Mouse (Mus musculus): ENCODE data around the gene Safb2.

Gene Safb2

DNA sequence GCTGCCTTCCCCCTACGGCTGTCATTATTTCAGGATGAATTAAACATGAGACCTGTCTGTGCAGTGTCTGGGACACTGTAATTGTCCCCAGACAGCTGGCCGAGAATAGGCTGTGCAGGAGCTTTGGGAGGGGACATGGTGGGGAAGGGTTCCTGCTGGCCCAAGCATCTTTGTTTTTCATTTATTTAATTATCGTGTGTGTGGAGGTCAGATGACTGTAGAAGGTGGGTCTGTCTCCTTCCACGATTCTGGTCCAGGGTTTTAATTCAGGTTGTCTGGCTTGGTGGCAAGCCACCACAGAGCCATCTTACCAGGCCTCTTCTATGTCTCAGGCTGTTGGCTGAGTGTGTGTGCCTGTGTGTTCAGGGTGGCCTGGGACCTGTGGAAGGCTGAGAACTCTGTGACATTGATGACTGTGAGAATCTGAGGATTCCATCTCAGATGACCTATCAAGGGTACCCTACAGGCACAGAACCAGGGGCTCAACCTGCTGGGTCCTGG is 35.7 kb downstream of the Safb2 start:
- no peak for TF ChIP-seq GATA4 (IDR thresholded peaks at IDR 0.05; ENCODE audit: insufficient replicate concordance, low read length)

DNA sequence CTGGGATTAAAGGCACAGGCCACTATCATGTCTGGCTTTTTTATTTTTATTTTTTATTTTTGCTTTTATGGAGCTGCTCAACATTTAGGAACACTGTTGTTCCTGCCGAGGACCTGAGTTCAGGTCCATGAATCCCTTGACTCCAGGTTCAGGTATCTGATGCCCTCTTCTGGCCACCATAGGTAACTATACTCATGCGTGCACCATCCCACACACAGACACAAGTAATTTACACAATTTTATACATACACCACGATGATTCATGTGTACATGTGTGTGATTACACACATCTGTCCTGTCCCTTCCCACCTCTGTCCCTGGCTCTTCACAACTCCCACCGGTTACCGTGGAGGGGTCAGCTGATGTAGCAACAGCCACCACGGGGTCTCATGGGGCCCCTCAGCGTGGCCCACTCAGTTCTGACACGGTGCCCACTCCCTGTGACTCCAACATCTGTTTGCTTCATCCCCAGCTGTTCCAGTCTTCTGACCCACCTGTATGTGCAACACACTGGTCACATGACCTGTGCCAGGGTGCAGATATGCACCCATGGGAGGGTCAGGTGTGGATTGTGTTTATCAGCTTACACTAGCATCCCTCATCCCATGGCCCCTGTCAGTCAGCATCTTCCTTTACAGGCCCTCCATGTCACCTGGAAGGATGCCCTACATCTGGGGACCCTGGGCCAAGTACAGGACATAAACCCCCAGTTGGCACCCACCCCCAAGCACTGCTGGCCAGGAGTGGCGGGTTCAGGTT is 36.4 kb downstream of the Safb2 start:
- no peak for TF ChIP-seq GATA4 (IDR thresholded peaks at IDR 0.05; ENCODE audit: insufficient replicate concordance, low read length)

DNA sequence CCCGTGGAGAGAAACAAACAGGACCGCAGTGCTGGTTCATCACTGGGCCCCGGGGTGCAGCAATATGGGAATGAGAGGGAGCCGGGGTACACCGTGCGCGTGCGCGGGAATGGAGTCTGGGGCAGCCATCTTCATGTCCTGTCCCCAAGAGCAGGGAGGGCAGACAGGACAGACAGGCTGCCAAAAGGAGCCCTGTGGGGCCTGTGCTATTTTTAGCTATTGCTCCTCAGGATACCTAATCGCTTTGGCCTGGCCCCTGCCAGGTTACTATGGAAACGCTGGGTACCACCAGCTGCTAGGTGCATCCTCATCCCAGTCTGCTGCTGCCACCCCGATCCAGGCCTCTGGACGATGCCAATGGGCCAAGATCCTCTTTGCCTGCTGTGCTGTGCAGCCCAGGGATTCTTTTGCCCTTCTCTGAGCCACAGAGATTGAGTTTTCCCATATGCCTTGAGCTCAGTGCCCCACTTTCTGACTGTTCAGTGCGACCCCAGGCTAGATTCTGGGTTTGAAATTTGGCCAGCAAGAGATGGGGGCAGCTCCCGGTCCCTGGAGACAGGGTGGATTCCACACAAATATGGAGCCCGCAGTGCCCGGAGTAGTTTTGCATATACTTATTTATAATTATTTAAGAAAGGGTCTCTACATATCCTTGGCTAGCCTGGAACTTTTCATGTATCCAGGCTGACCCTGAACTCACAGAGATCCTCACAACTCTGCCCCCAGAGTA is 37.1 kb downstream of the Safb2 start:
- TF ChIP-seq GATA4 (IDR thresholded peaks at IDR 0.05; ENCODE audit: insufficient replicate concordance, low read length), result no peak

DNA sequence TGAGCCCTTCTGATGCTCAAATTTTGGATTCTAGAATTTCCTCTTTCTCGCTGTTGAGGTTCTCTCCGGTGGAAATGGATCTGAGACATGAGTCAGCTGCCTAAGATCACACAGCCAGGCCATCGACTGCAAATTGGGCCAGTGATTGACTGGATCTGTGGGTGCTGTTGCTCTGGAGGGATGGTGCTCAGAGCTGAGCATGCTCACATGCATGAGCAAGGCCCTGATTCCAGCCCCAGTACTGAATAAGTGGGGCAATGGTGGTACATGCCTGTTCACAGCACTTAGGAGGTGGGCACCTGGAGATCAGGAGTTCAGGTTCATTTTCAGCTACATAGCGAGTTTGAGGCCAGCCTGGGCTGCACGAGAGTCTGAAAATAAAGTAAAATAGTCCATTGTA is 37.8 kb downstream of the Safb2 start:
- no peak for TF ChIP-seq GATA4 (IDR thresholded peaks at IDR 0.05; ENCODE audit: insufficient replicate concordance, low read length)

DNA sequence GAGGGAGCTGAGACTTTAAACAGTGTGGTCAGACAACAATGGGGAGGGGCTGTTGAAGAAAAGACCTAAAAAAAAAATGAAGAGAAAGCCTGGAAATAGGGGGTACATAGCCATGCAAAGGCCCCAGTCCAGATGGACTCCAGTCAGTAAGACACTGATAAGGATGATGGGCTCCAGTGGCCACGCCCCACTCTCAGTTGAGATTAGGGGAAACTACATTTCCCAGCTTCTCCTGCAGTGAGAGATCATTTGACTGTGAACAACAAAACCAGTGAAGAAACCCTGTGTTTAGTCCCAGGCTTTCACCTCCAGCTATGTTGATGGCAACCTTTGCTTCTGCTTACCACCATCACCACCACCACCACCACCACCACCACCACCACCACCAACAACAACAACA is 38.4 kb downstream of the Safb2 start:
- no peak for TF ChIP-seq GATA4 (IDR thresholded peaks at IDR 0.05; ENCODE audit: insufficient replicate concordance, low read length)

DNA sequence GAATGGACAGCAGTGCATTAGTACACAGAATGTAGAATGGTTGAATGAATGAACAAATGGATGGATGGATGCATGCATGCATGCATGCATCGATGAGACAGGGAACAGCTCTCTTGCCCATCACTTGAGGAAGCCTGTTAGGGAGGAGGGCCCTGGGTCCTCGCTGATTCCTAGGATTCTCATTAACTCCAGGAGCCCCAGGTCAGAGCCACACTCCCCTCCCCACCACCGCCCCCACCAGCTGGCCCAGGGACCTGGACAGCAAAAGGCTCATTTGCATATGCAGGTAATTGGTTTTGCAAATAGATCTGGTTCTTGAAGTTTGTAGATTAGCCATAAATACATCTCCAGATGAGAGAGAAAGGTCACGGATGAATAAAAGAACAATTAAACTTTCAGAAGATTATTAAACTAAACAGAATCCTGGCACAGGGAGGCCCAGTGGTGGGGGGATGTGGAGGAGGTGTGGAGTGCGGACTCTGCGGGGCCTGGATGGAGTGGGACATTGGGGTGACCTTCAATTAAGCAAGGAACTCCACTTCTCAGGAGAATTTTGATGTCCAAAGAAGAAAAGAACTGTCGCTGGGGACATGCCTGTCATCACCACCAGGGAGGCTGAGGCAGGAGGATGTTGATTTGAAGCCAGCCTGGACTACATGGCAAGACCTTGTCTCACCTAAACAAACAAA is 39.5 kb downstream of the Safb2 start:
- no peak for TF ChIP-seq GATA4 (IDR thresholded peaks at IDR 0.05; ENCODE audit: insufficient replicate concordance, low read length)

DNA sequence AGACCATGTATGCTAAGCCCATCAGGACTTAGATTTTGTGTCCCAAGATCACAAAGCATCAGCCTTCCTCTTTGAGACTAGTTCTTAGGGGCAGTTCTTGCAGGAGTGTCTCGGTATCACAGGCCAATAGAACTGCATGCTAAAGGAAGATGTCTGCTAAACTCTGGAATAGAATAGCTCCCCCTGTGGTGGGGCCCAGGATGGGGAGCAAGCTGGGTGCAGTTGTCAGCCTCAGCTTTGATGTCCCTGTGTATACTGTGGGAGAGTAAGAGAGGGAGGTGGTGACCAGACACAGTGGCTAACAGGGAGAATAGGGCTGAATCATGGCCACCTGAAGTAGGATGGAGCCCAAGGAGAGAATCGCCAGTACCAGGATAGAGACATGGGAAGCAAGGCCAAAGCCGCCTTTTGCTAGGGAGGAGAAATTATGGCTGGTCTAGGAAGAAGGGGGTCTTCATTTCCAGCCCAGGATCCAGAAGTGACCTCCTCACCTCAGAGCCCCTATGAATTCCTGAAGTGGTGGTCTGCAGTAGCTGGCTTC is 40.6 kb downstream of the Safb2 start:
- TF ChIP-seq GATA4 (IDR thresholded peaks at IDR 0.05; ENCODE audit: insufficient replicate concordance, low read length), result no peak

DNA sequence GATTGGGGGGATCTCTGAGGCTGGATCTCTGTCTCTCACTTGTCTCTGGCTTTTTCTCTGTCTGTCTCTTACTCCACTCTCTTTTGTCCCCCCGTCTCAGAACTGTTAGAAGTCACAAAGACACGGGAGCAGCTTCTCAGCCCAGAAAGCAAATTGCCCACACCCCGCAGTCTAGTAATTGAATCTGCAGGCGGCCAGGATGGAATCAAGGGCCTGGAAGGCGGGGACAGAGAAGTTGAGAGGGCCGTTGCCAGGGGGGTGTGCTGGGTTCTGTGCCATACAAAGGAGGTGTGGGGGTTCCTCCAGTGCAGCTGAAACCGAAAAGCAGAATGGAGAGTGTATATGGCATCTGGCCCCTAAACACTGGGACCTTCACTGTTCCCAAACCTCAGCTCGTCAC is 41.6 kb downstream of the Safb2 start:
- no peak for TF ChIP-seq GATA4 (IDR thresholded peaks at IDR 0.05; ENCODE audit: insufficient replicate concordance, low read length)

DNA sequence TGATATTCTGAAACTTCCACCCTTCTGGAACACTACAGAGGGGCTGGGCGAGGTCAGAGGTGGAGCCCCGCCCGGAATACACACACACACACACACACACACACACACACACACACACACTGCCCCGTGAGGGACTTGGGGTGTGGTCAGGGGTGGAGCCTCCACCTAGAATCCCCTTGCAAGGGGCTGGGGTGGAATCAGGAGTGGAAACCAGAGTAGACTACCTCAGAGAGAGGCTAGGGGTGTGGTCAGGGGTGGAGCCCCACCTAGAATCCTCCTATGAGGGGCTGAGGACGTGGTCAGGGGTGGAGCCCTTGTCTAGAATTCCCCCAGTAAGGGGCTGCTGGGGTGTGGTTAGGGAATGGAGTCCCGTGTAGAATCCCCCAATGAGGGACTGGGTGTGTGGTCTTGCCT is 43.8 kb downstream of the Safb2 start:
- no peak for TF ChIP-seq GATA4 (IDR thresholded peaks at IDR 0.05; ENCODE audit: insufficient replicate concordance, low read length)

DNA sequence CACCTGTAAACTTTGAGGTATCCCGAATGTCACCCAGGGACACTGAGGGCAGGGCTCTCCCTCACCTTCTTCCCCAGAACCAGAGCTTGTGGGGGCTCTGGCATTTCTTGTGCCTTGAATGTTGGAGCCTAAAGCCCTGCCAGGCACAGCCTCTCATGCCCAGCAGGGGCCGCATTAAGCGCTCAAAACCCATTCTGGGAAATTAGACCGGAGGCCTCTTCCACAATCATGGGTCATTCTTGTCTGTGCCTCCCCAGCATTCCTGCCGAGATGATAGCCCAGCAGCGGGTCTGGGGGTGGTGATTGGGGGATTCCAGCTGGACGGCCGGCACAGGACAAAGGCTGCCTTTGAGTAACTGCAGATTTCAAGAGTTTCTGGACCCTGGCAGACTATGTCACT is 46.5 kb downstream of the Safb2 start:
- TF ChIP-seq GATA4 (IDR thresholded peaks at IDR 0.05; ENCODE audit: insufficient replicate concordance, low read length), result no peak

DNA sequence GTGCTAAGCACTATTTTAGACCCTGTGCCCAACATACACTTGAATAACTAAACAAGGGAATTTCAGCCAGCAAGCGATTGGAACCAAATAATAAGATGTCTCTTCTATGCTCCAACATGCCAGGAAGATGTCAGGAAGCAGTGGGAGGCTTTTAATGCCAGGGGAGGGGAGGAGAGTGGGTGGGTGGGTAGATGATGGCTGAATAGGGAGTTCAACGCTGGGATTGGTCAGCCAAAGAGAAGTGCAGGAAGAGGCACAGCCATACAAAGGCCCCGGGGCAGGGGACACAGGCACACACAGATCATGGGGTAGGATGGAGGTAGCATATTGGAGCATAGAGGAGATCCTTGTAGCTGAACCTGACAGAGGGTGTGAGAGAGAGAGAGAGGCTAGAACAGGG is 47.5 kb downstream of the Safb2 start:
- TF ChIP-seq GATA4 (IDR thresholded peaks at IDR 0.05; ENCODE audit: insufficient replicate concordance, low read length), result no peak

DNA sequence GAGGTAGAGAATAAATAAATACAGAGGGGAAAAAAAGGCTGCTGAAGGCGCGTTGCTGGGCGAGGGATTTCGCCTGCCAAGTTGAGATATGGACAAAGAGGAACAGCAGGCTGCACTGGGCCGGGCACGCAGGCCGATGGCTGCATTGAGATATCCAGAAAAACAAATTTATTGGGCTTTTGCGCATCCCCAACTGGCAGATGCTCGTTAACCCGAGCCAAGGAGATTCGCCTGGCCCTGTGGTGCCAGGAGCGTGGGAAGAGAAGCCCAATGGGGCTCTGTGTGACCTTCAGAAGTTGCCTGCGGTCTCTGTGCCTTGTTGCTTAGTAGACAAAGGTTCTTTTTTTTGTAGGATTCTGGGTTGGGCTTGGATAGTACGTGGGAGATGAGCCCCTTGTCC is 48.2 kb downstream of the Safb2 start:
- no peak for TF ChIP-seq GATA4 (IDR thresholded peaks at IDR 0.05; ENCODE audit: insufficient replicate concordance, low read length)

DNA sequence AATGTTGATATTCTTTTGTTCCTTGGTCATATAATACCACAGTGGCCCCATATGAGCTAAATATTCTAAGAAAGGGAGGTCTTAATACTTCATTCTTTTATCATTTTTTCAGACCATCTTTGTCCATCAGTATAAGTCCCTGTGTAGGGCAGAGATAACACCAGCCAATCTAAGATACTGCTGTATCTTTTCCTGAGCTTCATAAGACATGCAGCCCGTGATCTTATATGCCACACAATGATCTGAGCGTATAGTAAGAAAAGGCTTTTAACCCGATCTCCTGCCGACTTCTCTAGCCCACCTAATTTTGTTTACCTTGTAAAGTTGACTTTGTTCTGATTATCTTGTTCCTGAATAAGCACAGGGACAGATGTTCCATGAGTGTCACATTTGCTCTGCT is 59.4 kb downstream of the Safb2 start:
- no peak for TF ChIP-seq GATA4 (IDR thresholded peaks at IDR 0.05; ENCODE audit: insufficient replicate concordance, low read length)

DNA sequence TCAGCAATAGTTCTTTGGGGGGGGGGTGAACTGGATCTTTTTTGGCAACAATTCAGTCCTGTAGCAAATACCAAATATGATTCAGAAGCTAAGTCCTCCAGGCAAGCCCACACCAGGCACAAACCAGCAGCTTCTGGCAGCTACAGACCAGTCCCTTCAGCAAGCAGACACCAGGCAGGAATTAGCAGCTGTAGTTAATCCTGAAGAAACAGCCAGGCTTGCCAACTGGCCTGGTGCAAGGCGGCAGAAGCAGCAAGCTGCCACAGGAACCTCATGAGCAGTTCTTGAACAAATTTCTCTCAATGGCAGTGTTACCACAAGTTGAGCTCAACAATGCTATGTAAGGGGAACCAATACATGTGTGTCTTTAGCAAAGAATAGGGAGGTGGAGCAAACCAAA is 61.6 kb downstream of the Safb2 start:
- TF ChIP-seq GATA4 (IDR thresholded peaks at IDR 0.05; ENCODE audit: insufficient replicate concordance, low read length), result no peak

DNA sequence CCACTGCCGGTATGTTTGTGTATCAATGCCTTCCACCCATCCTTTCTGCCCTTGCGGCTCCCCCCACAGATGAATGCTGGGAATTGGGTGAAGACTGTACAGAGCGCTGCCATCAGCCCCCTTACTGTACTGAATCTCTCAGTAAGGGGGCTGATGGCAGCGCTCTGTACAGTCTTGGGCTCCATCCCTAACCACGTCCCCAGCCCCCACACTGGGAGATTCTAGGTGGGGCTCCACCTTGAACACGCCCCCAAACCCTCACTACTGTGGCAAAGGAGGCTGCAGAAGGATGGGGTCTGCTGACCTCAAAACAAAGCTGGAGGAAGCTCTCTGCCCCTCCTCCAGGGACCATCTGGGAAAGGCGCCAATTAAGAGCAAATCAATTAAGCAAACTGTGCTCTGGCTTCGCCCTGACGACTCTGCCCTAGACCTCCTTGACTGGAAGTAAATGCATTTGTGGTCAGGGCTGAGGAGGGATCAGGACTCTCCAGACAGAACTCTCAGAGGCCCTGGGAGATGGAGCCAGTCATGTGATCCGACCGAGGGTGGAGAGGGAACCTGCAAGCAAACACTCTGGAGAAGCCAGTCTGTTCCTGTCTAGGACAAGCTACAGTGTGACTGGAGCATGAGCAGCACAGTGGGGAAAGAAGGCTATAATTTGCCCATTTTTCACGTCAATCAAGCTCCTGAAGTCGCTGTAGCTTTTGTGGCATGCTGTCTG is 68.5 kb downstream of the Safb2 start:
- TF ChIP-seq GATA4 (IDR thresholded peaks at IDR 0.05; ENCODE audit: insufficient replicate concordance, low read length), result no peak

Measured in liver, adult (tissue).